Mouse (Mus musculus) heart, postnatal 0 days (tissue): ENCODE measurements around the gene Gpr162. TPM values are rescaled to one million over a fixed set of nuclear protein-coding genes. Genes with fewer than 3 reads are reported as not detected.
"Not testable (repeated sequence)": the region's sequence is repeated elsewhere in the genome, so short reads cannot be mapped to it uniquely, and the experiment has no call there.

Experiments
- ATAC-seq: fragments of 200-750 bp; cut with Nextera tagmentation; 2 replicates; pipeline ENCODE4 v1.8.0; 2017; ENCODE audit warnings: low read depth, moderate number of reproducible peaks, moderate library complexity; ENCODE audit not compliant: insufficient read depth
- DNase-seq: peaks from one replicate; pipeline ENCODE4 v3.0.0-alpha.2; 2016; ENCODE audit warnings: low spot score
- H3K27ac ChIP-seq: fragments of 300-500 bp; sonication (generic); 2 replicates; pipeline ENCODE4 v1.5.1; 2014; ENCODE audit warnings: low read depth, mild to moderate bottlenecking
- H3K27me3 ChIP-seq: fragments of 300-500 bp; sonication (generic); 2 replicates; pipeline ENCODE4 v1.6.1; 2014; ENCODE audit warnings: low read length, mixed read lengths; ENCODE audit not compliant: control insufficient read depth, insufficient read depth
- H3K36me3 ChIP-seq: fragments of 300-500 bp; sonication (generic); replicated peaks from 2 replicates; pipeline ENCODE4 v1.6.1; 2014; ENCODE audit warnings: low read length, mixed read lengths; ENCODE audit not compliant: control insufficient read depth, insufficient read depth
- H3K4me1 ChIP-seq: fragments of 300-500 bp; sonication (generic); 2 replicates; pipeline ENCODE4 v1.6.1; 2014; ENCODE audit warnings: antibody characterized with exemption; ENCODE audit not compliant: control insufficient read depth, insufficient read depth
- H3K4me2 ChIP-seq: fragments of 300-500 bp; sonication (generic); 2 replicates; pipeline ENCODE4 v1.6.1; 2014; ENCODE audit warnings: low read depth, mild to moderate bottlenecking, low read length, moderate library complexity
- H3K4me3 ChIP-seq: fragments of 300-500 bp; sonication (generic); 2 replicates; pipeline ENCODE4 v1.5.1; 2014; ENCODE audit warnings: low read depth, low read length
- H3K9ac ChIP-seq: fragments of 300-500 bp; sonication (generic); replicated peaks from 2 replicates; pipeline ENCODE4 v1.6.1; 2014; ENCODE audit warnings: low read depth, low read length, mixed read lengths
- H3K9me3 ChIP-seq: fragments of 300-500 bp; sonication (generic); replicated peaks from 2 replicates; pipeline ENCODE4 v1.6.1; 2016; ENCODE audit warnings: low read length; ENCODE audit not compliant: control insufficient read depth
- CTCF ChIP-seq: IDR thresholded peaks from 2 replicates; pipeline ENCODE4 v1.5.1; 2016; ENCODE audit warnings: antibody characterized with exemption, control low read depth, low read depth
- EP300 ChIP-seq: IDR thresholded peaks from 2 replicates; pipeline ENCODE4 v1.6.1; 2016; ENCODE audit warnings: antibody characterized with exemption, low read depth
- WGBS: fragments of 180-500 bp; shearing (Covaris S2); extraction: QIAGEN DNeasy Blood & Tissue Kit; methylation state at CpG from one replicate; pipeline ENCODE4 v1.1.7; 2014; 5-methylcytosine and 5-hydroxymethylcytosine counted together
- polyA plus RNA-seq: library from polyadenylated mRNA; unstranded; fragments of >200 nt; fragmentation: Nextera tagmentation; extraction: Ambion mirVana; gene quantifications from 2 replicates; pipeline ENCODE4 v1.2.1, GENCODE M21; 2015
- total RNA-seq: library from RNA; depleted of rRNA; stranded (reverse); fragments of >200 nt; gene quantifications from 2 replicates; pipeline ENCODE4 v1.2.3, GENCODE M21; 2014; ENCODE audit warnings: low replicate concordance

Gene Gpr162
- total and polyA plus RNA-seq, 2 experiments from 2014 or later = 1.5 to 2.9 TPM

DNA sequence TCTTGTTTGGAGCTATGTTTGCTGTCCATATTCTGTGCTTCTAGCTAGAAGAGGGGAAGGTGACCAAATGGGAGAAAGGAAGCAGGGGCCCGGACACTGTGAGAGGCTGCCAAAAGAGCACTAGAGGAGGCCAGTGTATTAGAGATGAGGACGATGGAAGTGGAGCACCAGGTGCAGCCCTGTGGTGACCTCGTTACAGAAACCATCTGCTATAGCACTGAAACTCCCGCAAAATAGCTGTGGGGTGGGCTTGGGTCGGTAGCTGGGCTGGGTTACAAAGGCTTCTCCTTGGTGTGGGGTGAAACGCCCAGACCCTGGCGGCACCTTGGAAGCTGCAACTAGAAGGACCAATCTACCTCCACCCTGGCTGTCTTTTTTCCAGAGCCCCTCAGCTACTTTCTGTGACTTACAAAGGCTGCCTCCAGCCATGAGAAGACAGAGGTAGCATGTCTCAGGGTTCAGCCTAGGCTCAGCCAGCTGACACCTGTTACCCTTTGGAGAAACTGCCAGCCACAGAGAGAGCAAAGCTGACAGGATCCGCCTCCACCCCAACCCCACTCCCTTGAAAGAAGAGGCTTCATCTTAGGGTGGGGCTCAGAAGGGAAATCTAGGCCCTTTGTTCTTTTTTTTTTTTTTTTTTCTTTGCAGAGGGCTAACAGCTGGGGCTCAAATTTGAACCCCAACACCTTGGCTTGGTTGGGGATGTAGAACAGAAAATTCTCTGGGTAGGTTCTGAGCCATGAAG lies 36.4 kb upstream of the Gpr162 start:
- no peak for ATAC-seq

DNA sequence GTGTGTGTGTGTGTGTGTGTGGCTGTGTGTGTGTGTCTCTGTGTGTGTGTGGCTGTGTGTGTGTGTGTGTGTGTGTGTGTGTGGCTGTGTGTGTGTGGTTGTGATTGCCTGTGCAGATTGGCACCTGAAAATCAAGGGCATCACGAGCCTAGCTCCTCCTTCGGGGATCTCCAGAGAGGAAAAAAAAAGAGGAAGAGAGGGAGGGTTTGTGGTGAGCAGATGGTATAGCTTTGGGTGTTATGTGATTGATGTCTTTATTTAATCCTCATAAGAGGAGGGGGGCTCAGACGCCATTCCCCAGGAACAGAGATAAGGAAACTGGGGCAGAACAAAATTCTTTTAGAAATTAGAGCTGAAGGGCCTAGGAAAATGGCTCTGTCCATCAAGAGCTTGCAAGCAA lies 34.6 kb upstream of the Gpr162 start:
- ATAC-seq = no peak
- no peak overlapping the region for H3K4me2 ChIP-seq
- no peaks in the 10 kb centered on the region for H3K27me3 ChIP-seq
- H3K4me1 ChIP-seq = no peaks in the 10 kb centered on the region
- H3K27ac ChIP-seq = no peak overlapping the region
- no peaks in the 10 kb centered on the region for H3K36me3 ChIP-seq
- no peak for DNase-seq
- TF ChIP-seq EP300 (no peak), CTCF (no peak)
- H3K4me3 ChIP-seq = no peak overlapping the region
- H3K9ac ChIP-seq = no peak overlapping the region
- WGBS = 36% methylated on average over 3 of the region's 3 CpGs
- no peaks in the 10 kb centered on the region for H3K9me3 ChIP-seq

More for the DNA sequence above, 36.4 kb upstream of the Gpr162 start:
- Histone ChIP-seq H3K36me3 (no peaks in the 10 kb centered on the region), H3K27me3 (no peaks in the 10 kb centered on the region), H3K27ac (peak overlapping the region; percentile 36; the same call in 1 of the 2 replicates), H3K4me1 (peaks cover 7% of the 10 kb centered on the region), H3K4me2 (peak overlapping the region; percentile 12; the same call in 1 of the 2 replicates), H3K4me3 (no peak overlapping the region), H3K9ac (no peak overlapping the region), H3K9me3 (no peaks in the 10 kb centered on the region)
- TF ChIP-seq CTCF (no peak), EP300 (no peak)
- no peak for DNase-seq
- 69% methylated on average over 8 of the region's 8 CpGs for WGBS

DNA sequence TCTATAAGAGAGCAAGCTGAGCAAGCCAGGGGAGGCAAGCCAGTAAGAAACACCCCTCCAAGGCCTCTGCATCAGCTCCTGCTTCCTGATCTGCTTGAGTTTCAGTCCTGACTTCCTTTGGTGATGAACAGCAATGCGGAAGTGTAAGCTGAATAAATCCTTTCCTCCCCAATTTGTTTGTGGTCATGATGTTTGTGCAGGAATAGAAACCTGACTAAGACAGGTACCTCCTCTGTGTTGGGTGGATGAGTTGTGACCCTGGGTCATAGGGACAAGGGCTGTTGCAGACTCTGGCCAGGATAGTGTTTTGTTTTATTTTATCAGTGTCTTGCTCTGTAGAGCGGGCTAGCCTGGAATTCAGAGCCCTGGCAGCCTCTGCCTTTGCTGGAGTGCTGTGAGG lies 30.3 kb upstream of the Gpr162 start:
- not testable (repeated sequence) for H3K27me3 ChIP-seq, H3K9ac ChIP-seq, DNase-seq, H3K27ac ChIP-seq, H3K36me3 ChIP-seq, H3K4me2 ChIP-seq, H3K4me3 ChIP-seq, H3K9me3 ChIP-seq, H3K4me1 ChIP-seq, ATAC-seq
- 85% methylated on average over 2 of the region's 2 CpGs for WGBS

DNA sequence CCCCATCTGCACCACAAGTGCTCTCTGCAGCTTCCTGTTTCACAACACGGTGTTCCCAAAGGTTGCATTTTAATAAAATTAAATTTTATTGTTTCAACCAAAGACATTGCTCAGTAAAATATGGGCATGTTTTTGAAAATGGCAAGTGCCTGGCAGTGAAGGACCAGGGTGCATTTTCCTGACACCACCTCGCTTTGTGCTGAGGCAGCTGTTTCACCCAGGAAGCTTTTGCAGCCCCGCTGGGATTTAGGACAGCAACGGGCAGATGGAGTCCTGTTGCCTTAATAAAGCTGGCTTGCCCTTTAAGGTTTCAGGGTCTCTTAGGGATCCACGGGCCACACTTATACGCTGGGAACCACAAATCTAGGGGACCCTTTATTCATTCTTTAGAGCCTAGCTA lies 27.2 kb upstream of the Gpr162 start:
- ATAC-seq = no peak
- Histone ChIP-seq H3K36me3 (no peaks in the 10 kb centered on the region), H3K4me2 (no peak overlapping the region), H3K9me3 (no peaks in the 10 kb centered on the region; the same call in 1 of the 2 replicates), H3K4me3 (no peak overlapping the region), H3K27ac (no peak overlapping the region), H3K9ac (no peak overlapping the region), H3K27me3 (no peaks in the 10 kb centered on the region), H3K4me1 (no peaks in the 10 kb centered on the region)
- DNase-seq = no peak
- TF ChIP-seq CTCF (no peak), EP300 (no peak)
- WGBS = 54% methylated on average over 6 of the region's 6 CpGs

DNA sequence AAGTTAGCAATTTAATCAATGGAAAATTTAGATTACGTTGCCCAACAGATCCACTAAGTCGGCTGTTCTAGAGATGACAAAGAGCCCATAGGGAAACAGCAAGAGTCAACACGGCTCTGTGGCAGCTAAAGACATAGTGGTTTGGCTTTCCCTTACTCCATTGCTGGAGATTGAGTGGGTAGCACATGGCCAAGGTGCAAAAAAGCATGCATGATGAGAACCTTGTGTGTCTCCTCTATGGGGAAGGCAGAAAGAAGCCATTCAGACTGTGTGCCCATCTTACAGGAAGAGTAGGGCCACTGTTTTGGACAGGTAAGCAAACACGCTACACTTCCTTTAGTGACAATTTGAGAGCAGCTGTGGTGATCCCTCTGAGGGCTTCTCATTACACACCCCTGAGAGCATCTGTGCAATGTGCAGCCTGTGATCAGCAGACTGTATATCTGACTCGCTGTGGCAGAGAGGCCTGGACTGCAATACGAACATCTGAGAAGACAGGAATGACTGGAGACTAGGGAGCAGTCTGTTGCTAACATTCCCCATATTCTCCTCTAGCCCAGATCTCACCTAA lies 24.9 kb upstream of the Gpr162 start:
- WGBS = 82% methylated on average over 6 of the region's 6 CpGs
- Histone ChIP-seq H3K36me3 (no peaks in the 10 kb centered on the region), H3K4me2 (no peak overlapping the region), H3K9ac (no peak overlapping the region), H3K9me3 (no peaks in the 10 kb centered on the region; the same call in 1 of the 2 replicates), H3K4me3 (no peak overlapping the region), H3K4me1 (peaks cover 4% of the 10 kb centered on the region; the same call in 1 of the 2 replicates), H3K27ac (no peak overlapping the region; the same call in 1 of the 2 replicates), H3K27me3 (no peaks in the 10 kb centered on the region)
- ATAC-seq (no peak), DNase-seq (no peak)
- TF ChIP-seq CTCF (no peak), EP300 (no peak)
